34 mouse cellular contexts compared by ENCODE assay signal in genomic region chr1:176417251-176417650, GRCm38 (mm10).
"Had no signal": no experiment of that assay in that cellular context is flagged by ENCODE, and none has a peak within 500 bp of the region (broad histone marks: within the 10 kb centered on the region; RNA-seq: fewer than 3 reads in every experiment).

No protein-coding gene starts in this region.

- H3K4me1 ChIP-seq: heart, embryonic 12.5 days; heart, embryonic 13.5 days; heart, embryonic 15.5 days; hindbrain, embryonic 10.5 days; hindbrain, embryonic 12.5 days; hindbrain, embryonic 13.5 days; hindbrain, embryonic 15.5 days; intestine, embryonic 15.5 days; kidney, embryonic 15.5 days had no signal

- H3K4me3 ChIP-seq: heart, embryonic 12.5 days; heart, embryonic 13.5 days; heart, embryonic 15.5 days; hindbrain, embryonic 10.5 days; hindbrain, embryonic 12.5 days; hindbrain, embryonic 13.5 days; hindbrain, embryonic 15.5 days; intestine, embryonic 15.5 days; kidney, embryonic 15.5 days; layer of hippocampus, adult 2 months; left cerebral cortex, adult 2 months had no signal

- H3K27me3 ChIP-seq: heart, embryonic 12.5 days; heart, embryonic 13.5 days; heart, embryonic 15.5 days; hindbrain, embryonic 12.5 days; hindbrain, embryonic 13.5 days; hindbrain, embryonic 15.5 days; intestine, embryonic 15.5 days; kidney, embryonic 15.5 days had no signal

- ATAC-seq: hindbrain, embryonic 16.5 days; hindbrain, postnatal 0 days; inflammation-experienced regulatory T-cells, adult 6 months; intestine, embryonic 15.5 days; intestine, embryonic 16.5 days; intestine, postnatal 0 days had no signal

- H3K36me3 ChIP-seq: heart, embryonic 12.5 days; heart, embryonic 13.5 days; heart, embryonic 15.5 days; hindbrain, embryonic 10.5 days; hindbrain, embryonic 12.5 days; hindbrain, embryonic 13.5 days; hindbrain, embryonic 15.5 days; intestine, embryonic 15.5 days; kidney, embryonic 15.5 days had no signal

- H3K9me3 ChIP-seq: heart, embryonic 12.5 days; heart, embryonic 13.5 days; heart, embryonic 15.5 days; hindbrain, embryonic 10.5 days; hindbrain, embryonic 12.5 days; hindbrain, embryonic 13.5 days; hindbrain, embryonic 15.5 days; intestine, embryonic 15.5 days; kidney, embryonic 15.5 days had no signal

- H3K27ac ChIP-seq: heart, embryonic 13.5 days; heart, embryonic 15.5 days; hindbrain, embryonic 10.5 days; hindbrain, embryonic 12.5 days; hindbrain, embryonic 13.5 days; hindbrain, embryonic 14.5 days; hindbrain, embryonic 15.5 days; hindbrain, postnatal 0 days; intestine, embryonic 15.5 days; kidney, embryonic 15.5 days; kidney, postnatal 0 days; layer of hippocampus, adult 2 months; left cerebral cortex, adult 2 months had no signal

- DNase-seq: heart, postnatal 10 days; heart, postnatal 14 days; heart, postnatal 36 days; heart, postnatal 4 days; kidney, adult 11 months; kidney, adult 18-20 months; kidney, adult 2 months; kidney, adult 8-10 months; kidney, adult 9 months; kidney, postnatal 10 days; kidney, postnatal 14 days; kidney, postnatal 25 days; kidney, postnatal 36 days; kidney, postnatal 4 days; layer of hippocampus, adult 9-11 months; layer of hippocampus, postnatal 36 days had no signal
